Mouse (Mus musculus): ENCODE results near the gene Chaf1a. TPM values are rescaled to one million over a fixed set of nuclear protein-coding genes. Genes with fewer than 3 reads are reported as not detected.

The Chaf1a gene
- polyA plus RNA-seq, 1 experiment from 2014 or later, result 13.5 TPM

GRCm38 (mm10) chr17:56109219-56110051 lies 69.2 kb downstream of the Chaf1a start, which contains the start of gene Plin4:
TSS of gene Plin4 (minus strand) at chr17:56109803.
- WGBS (ENCODE audit: insufficient replicate concordance), result 55% methylated on average over 10 of the region's 10 CpGs
- Histone ChIP-seq H3K36me3 (ENCODE audit: control insufficient read depth, insufficient read depth, low read length) (no peaks in the 10 kb centered on the region; the same call in none of the 2 replicates), H3K4me3 (ENCODE audit: low read depth, low read length) (no peak within 1 kb of the TSS), H3K27ac (ENCODE audit: low read depth, low read length) (no peak within 1 kb of the TSS), H3K27me3 (ENCODE audit: control insufficient read depth, insufficient read depth, low read length) (no peaks in the 10 kb centered on the region), H3K4me2 (no peak within 1 kb of the TSS), H3K9ac (ENCODE audit: low read depth, low read length) (no peak within 1 kb of the TSS), H3K4me1 (ENCODE audit: control insufficient read depth, insufficient read depth, low read length) (0 out of 2 replicates have a peak, but pooled peaks cover 3% of the 10 kb centered on the region), H3K9me3 (replicated peaks; ENCODE audit: control insufficient read depth, low read length) (no peaks in the 10 kb centered on the region)
- ATAC-seq (replicated peaks; ENCODE audit: insufficient number of reproducible peaks, low FRiP score, low TSS enrichment), result 0 out of 2 replicates have a peak, but pooled peaks have one; percentile 15

- ATAC-seq (replicated peaks; ENCODE audit: insufficient number of reproducible peaks, low FRiP score, low TSS enrichment), result no peak
- no peaks in the 10 kb centered on the region; the same call in none of the 2 replicates for H3K36me3 ChIP-seq (ENCODE audit: control insufficient read depth, insufficient read depth, low read length)
- 0 out of 2 replicates have a peak, but pooled peaks cover 3% of the 10 kb centered on the region for H3K4me1 ChIP-seq (ENCODE audit: control insufficient read depth, insufficient read depth, low read length)
- no peak overlapping the region for H3K4me2 ChIP-seq
- H3K27me3 ChIP-seq (ENCODE audit: control insufficient read depth, insufficient read depth, low read length), result no peaks in the 10 kb centered on the region
- no peak overlapping the region for H3K27ac ChIP-seq (ENCODE audit: low read depth, low read length)
- H3K9ac ChIP-seq (ENCODE audit: low read depth, low read length), result no peak overlapping the region
- no peaks in the 10 kb centered on the region for H3K9me3 ChIP-seq (replicated peaks; ENCODE audit: control insufficient read depth, low read length)
- no peak overlapping the region for H3K4me3 ChIP-seq (ENCODE audit: low read depth, low read length)
- WGBS (ENCODE audit: insufficient replicate concordance), result 81% methylated on average over 4 of the region's 4 CpGs
These were observed 70.3 kb downstream of the Chaf1a start for GRCm38 (mm10) chr17:56110571-56110970.

GRCm38 (mm10) chr17:56111021-56111420 lies 70.8 kb downstream of the Chaf1a start:
- no peaks in the 10 kb centered on the region for H3K9me3 ChIP-seq (replicated peaks; ENCODE audit: control insufficient read depth, low read length)
- peaks cover 4% of the 10 kb centered on the region; the same call in 1 of the 2 replicates for H3K27me3 ChIP-seq (ENCODE audit: control insufficient read depth, insufficient read depth, low read length)
- H3K4me3 ChIP-seq (ENCODE audit: low read depth, low read length), result no peak overlapping the region
- 0 out of 2 replicates have a peak, but pooled peaks cover 3% of the 10 kb centered on the region for H3K4me1 ChIP-seq (ENCODE audit: control insufficient read depth, insufficient read depth, low read length)
- H3K4me2 ChIP-seq, result no peak overlapping the region
- no peak for ATAC-seq (replicated peaks; ENCODE audit: insufficient number of reproducible peaks, low FRiP score, low TSS enrichment)
- no peak overlapping the region for H3K27ac ChIP-seq (ENCODE audit: low read depth, low read length)
- no peak overlapping the region for H3K9ac ChIP-seq (ENCODE audit: low read depth, low read length)
- no peaks in the 10 kb centered on the region; the same call in none of the 2 replicates for H3K36me3 ChIP-seq (ENCODE audit: control insufficient read depth, insufficient read depth, low read length)
- WGBS (ENCODE audit: insufficient replicate concordance), result 93% methylated on average over 1 of the region's 1 CpGs

- no peaks in the 10 kb centered on the region; the same call in none of the 2 replicates for H3K36me3 ChIP-seq (ENCODE audit: control insufficient read depth, insufficient read depth, low read length)
- no peak overlapping the region for H3K27ac ChIP-seq (ENCODE audit: low read depth, low read length)
- WGBS (ENCODE audit: insufficient replicate concordance), result 45% methylated on average over 5 of the region's 5 CpGs
- no peaks in the 10 kb centered on the region for H3K9me3 ChIP-seq (replicated peaks; ENCODE audit: control insufficient read depth, low read length)
- peaks cover 13% of the 10 kb centered on the region for H3K27me3 ChIP-seq (ENCODE audit: control insufficient read depth, insufficient read depth, low read length)
- H3K9ac ChIP-seq (ENCODE audit: low read depth, low read length), result no peak overlapping the region
- H3K4me1 ChIP-seq (ENCODE audit: control insufficient read depth, insufficient read depth, low read length), result 0 out of 2 replicates have a peak, but pooled peaks cover 3% of the 10 kb centered on the region
- H3K4me3 ChIP-seq (ENCODE audit: low read depth, low read length), result no peak overlapping the region
- H3K4me2 ChIP-seq, result no peak overlapping the region
- no peak for ATAC-seq (replicated peaks; ENCODE audit: insufficient number of reproducible peaks, low FRiP score, low TSS enrichment)
These were observed 71.6 kb downstream of the Chaf1a start for GRCm38 (mm10) chr17:56111864-56112263.

GRCm38 (mm10) chr17:56112743-56113142 lies 72.5 kb downstream of the Chaf1a start:
- Histone ChIP-seq H3K4me3 (ENCODE audit: low read depth, low read length) (no peak overlapping the region), H3K27ac (ENCODE audit: low read depth, low read length) (no peak overlapping the region), H3K9ac (ENCODE audit: low read depth, low read length) (no peak overlapping the region), H3K4me1 (ENCODE audit: control insufficient read depth, insufficient read depth, low read length) (peaks cover 9% of the 10 kb centered on the region), H3K36me3 (ENCODE audit: control insufficient read depth, insufficient read depth, low read length) (no peaks in the 10 kb centered on the region; the same call in none of the 2 replicates), H3K9me3 (replicated peaks; ENCODE audit: control insufficient read depth, low read length) (no peaks in the 10 kb centered on the region), H3K27me3 (ENCODE audit: control insufficient read depth, insufficient read depth, low read length) (peaks cover 18% of the 10 kb centered on the region), H3K4me2 (no peak overlapping the region)
- 65% methylated on average over 3 of the region's 3 CpGs for WGBS (ENCODE audit: insufficient replicate concordance)
- ATAC-seq (replicated peaks; ENCODE audit: insufficient number of reproducible peaks, low FRiP score, low TSS enrichment), result no peak

- no peak overlapping the region for H3K27ac ChIP-seq (ENCODE audit: low read depth, low read length)
- 73% methylated on average over 10 of the region's 10 CpGs for WGBS (ENCODE audit: insufficient replicate concordance)
These were observed 76.0 kb downstream of the Chaf1a start for GRCm38 (mm10) chr17:56116193-56116592.

GRCm38 (mm10) chr17:56117251-56117710 lies 77.0 kb downstream of the Chaf1a start, which contains the start of gene Plin5:
TSS of gene Plin5 (minus strand) at chr17:56117596.
- peaks cover 60% of the 10 kb centered on the region for H3K27me3 ChIP-seq (ENCODE audit: control insufficient read depth, insufficient read depth, low read length)
- 0 out of 2 replicates have a peak within 1 kb of the TSS, but pooled peaks have one; percentile 34 for H3K9ac ChIP-seq (ENCODE audit: low read depth, low read length)
- peaks cover 20% of the 10 kb centered on the region for H3K4me1 ChIP-seq (ENCODE audit: control insufficient read depth, insufficient read depth, low read length)
- no peaks in the 10 kb centered on the region for H3K36me3 ChIP-seq (ENCODE audit: control insufficient read depth, insufficient read depth, low read length)
- peak within 1 kb of the TSS; percentile 32 for H3K4me3 ChIP-seq (ENCODE audit: low read depth, low read length)
- H3K4me2 ChIP-seq, result peak within 1 kb of the TSS; percentile 66
- peak; percentile 36; the same call in 1 of the 2 replicates for ATAC-seq (replicated peaks; ENCODE audit: insufficient number of reproducible peaks, low FRiP score, low TSS enrichment)
- H3K9me3 ChIP-seq (replicated peaks; ENCODE audit: control insufficient read depth, low read length), result peaks cover 5% of the 10 kb centered on the region; the same call in 1 of the 2 replicates
- H3K27ac ChIP-seq (ENCODE audit: low read depth, low read length), result no peak within 1 kb of the TSS
- WGBS (ENCODE audit: insufficient replicate concordance), result 2% methylated on average over 27 of the region's 27 CpGs

More at GRCm38 (mm10) chr17:56116193-56116592, 76.0 kb downstream of the Chaf1a start:
- Histone ChIP-seq H3K4me1 (ENCODE audit: control insufficient read depth, insufficient read depth, low read length) (peaks cover 20% of the 10 kb centered on the region), H3K4me3 (ENCODE audit: low read depth, low read length) (no peak overlapping the region), H3K36me3 (ENCODE audit: control insufficient read depth, insufficient read depth, low read length) (no peaks in the 10 kb centered on the region), H3K27me3 (ENCODE audit: control insufficient read depth, insufficient read depth, low read length) (peaks cover 49% of the 10 kb centered on the region), H3K4me2 (no peak overlapping the region), H3K9me3 (replicated peaks; ENCODE audit: control insufficient read depth, low read length) (no peaks in the 10 kb centered on the region), H3K9ac (ENCODE audit: low read depth, low read length) (no peak overlapping the region)
- no peak for ATAC-seq (replicated peaks; ENCODE audit: insufficient number of reproducible peaks, low FRiP score, low TSS enrichment)

GRCm38 (mm10) chr17:56119431-56119830 lies 79.2 kb downstream of the Chaf1a start:
- H3K4me1 ChIP-seq (ENCODE audit: control insufficient read depth, insufficient read depth, low read length), result peaks cover 23% of the 10 kb centered on the region
- no peaks in the 10 kb centered on the region for H3K36me3 ChIP-seq (ENCODE audit: control insufficient read depth, insufficient read depth, low read length)
- peaks cover 11% of the 10 kb centered on the region; the same call in 1 of the 2 replicates for H3K9me3 ChIP-seq (replicated peaks; ENCODE audit: control insufficient read depth, low read length)
- H3K27me3 ChIP-seq (ENCODE audit: control insufficient read depth, insufficient read depth, low read length), result peaks cover 81% of the 10 kb centered on the region
- H3K27ac ChIP-seq (ENCODE audit: low read depth, low read length), result no peak overlapping the region
- peak overlapping the region; percentile 31; the same call in 1 of the 2 replicates for H3K4me3 ChIP-seq (ENCODE audit: low read depth, low read length)
- H3K4me2 ChIP-seq, result peak overlapping the region; percentile 57
- ATAC-seq (replicated peaks; ENCODE audit: insufficient number of reproducible peaks, low FRiP score, low TSS enrichment), result no peak
- WGBS (ENCODE audit: insufficient replicate concordance), result 39% methylated on average over 12 of the region's 12 CpGs
- H3K9ac ChIP-seq (ENCODE audit: low read depth, low read length), result no peak overlapping the region

Data from heart, embryonic 11.5 days (tissue).